Mouse (Mus musculus): ENCODE measurements around the gene Cyp2f2.

Gene Cyp2f2

DNA sequence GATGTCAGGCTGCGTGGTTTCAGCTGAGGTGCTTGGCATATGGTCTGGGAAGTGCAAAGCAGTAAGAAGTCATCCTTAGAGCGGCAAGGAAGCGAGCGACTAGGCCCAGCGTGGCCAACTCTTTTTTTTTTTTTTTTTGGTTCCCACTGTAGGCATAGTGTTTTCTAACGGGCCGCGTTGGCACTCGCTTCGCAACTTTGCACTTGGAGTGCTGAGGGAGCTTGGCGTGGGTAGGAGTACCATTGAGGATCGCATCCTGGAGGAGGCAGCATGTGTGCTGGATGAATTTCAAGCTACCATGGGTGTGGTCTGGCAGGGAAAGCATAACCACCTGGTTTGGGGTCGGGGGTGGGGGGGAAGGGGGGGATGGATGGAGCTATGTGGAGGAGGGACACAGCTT is 36.3 kb downstream of the Cyp2f2 start:
- no peak for DNase-seq

DNA sequence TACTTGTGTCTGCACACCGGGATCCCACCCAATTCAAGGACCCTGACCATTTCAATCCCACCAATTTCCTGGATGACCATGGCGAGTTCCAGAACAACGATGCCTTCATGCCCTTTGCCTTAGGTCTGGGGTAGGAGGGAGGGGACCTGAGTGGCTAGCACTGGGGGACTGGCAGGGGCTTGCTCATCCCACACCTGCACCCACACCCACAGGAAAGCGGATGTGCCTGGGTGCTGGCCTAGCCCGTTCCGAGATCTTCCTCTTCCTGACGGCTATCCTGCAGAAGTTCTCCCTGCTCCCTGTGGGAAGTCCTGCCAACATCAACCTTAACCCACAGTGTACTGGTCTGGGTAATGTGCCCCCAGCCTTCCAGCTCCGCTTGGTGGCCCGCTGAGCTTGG is 38.5 kb downstream of the Cyp2f2 start:
- no peak for DNase-seq

DNA sequence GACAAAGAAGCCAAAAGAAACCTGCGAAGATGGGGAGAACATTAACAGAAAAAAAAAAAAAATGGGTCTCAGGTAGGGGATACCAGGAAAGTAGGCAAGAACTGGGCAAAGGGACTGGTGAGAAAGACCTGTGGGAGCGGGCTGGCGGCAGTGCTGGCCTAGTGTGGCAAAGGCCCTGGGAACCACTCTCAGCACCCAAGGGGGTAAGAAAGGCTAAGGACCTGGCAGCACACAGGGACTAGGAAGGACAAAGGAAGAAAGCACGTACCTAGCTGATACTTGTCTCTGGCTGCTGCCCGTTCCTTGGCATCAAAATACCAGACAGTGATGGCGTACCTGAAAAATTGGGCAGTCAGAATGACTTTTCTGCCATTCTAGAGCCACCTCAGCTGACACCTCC is 39.5 kb downstream of the Cyp2f2 start:
- DNase-seq: no peak

DNA sequence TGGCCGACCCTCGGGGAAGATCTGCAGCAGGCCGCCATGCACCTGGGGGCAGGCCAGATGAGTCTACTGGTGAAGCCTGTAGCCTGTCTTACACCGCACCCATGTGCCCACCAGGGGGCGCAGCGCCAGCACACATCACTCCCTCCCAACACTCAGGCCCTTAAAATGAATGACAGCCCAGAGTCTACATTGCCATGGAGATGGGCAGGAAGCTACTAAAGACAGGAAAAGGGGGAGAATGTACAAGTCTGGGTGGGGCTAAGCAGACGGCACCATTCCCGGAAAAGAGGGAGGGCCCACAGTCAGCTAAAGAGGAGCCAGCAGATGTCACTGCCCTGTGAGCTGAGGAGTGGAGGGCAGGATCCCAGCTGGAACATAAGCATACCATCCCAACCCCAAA is 40.2 kb downstream of the Cyp2f2 start:
- peak; percentile 96 for DNase-seq

DNA sequence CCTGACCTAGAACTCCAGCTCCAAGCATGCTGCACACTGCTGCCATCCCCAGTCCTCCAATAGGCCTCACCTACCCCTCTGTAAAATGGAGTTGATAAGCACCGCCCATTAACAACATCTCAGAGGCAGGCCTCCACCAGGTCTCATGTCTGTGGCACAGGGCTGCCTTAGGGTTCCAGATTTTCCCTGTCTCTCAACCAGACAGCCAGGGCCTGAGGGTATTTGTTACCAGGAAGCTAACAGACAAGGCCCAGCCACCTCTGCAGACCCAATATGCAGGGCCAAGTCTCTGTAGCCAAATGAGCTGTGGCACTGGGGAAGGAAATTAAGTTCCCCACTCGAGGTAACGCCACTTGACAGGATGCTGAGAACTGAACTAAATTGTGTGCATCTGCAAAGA is 41.2 kb downstream of the Cyp2f2 start:
- DNase-seq: no peak

DNA sequence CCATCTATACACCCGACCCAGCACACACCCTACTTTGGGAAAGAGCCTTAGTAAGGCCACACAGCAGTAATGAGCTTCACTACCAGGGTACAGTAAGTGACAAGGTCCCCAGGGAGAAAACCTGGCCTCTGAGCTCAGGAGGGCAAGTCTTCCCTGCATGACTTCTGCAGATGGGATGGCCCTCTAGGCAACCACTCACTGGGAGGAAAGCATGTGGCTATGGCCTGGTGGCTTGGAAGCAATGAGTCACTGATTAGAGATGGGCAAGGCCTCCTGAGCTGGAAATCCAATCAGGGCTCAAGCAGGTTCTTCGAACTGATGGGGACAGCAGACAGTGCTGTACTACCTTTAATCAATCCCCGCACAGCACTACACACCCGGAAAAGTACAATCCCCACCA is 42.0 kb downstream of the Cyp2f2 start:
- no peak for DNase-seq

DNA sequence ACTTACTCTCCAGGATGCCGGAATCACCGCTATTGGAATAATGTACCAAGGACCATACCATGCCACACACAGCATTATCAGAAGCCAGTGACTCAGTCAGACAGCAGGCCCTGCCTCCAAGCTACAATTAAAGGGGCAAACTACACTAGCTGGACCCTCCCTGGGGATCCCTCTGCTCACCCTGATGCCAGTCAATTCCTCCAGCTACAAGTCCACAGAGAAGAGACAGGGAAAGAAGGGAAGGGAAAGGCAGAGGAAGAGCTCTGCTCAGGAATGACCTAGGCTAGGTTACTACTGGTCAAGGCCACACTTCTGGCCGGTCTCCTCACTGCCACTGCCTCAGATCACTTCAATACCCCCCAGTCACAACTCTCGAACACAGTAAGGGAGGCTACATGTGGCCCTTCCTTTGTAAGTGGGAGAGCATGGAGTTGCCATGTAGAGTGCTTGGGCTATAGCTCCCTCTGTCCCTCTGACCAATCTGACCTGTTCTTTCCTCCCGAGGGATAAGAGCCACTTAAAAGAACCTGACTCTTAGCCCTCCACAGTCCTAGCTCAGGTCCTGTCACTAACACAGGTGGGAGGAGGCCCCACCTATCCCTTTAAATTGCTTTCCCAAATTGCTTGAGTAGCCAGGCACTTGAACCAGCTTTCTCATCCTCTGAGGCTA is 43.2 kb downstream of the Cyp2f2 start:
- DNase-seq: no peak

DNA sequence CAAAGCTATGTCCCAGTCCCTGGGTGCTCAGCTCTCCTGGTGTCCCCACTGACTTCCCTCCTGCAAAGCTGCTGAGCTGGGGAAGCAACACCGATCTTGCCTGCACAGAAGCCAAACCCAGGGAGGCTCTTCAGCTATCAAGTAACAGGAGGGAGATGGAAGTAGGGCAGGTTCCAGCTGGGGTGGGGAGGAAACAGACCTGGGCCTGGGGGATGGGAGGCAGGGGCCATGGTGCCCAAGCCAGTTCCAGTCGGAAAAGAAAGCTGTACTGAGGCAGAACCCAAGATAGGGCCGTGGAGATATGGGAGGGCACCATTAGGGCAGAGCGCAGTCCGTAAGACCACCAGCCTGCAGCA is 43.7 kb downstream of the Cyp2f2 start:
- DNase-seq: no peak

DNA sequence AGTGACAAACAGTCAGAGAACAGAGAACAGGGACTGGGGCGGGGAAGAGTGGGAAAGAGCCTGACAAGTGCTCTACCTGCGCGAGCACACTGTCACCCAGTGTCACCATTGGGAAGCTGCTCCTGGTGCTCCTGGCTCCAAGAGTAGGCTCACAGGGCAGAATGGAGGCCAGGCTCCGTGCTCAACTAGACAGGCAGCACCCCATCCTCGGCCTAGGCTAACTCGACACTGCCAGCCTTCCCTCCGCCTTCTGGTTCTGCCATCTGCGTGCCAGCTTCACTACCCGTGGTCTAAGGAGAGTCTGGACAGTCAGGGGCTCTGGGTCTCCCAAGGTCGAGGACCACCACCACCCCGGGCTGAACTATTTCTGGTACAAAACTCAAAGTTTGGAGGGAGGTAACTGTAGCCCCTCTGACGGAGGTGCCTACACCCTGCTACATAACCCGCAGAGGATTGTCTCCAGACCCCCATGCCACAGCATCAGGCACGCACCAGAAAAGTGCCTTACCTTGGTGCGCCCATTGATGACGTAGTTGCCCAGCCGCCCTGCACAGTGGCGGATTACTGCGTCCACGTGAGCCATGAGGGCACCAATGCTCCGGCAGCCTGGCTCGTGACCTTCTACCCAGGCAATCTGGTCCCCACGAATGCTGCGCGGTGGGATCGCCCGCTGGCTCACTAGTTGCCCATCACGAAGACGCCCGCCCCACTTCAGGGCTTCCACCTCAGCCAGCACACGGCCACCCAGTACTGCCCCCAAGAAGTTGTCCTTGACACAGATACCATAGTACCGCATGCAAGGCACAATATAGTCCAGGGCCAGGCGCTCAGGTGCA is 44.6 kb downstream of the Cyp2f2 start:
- DNase-seq: no peak

DNA sequence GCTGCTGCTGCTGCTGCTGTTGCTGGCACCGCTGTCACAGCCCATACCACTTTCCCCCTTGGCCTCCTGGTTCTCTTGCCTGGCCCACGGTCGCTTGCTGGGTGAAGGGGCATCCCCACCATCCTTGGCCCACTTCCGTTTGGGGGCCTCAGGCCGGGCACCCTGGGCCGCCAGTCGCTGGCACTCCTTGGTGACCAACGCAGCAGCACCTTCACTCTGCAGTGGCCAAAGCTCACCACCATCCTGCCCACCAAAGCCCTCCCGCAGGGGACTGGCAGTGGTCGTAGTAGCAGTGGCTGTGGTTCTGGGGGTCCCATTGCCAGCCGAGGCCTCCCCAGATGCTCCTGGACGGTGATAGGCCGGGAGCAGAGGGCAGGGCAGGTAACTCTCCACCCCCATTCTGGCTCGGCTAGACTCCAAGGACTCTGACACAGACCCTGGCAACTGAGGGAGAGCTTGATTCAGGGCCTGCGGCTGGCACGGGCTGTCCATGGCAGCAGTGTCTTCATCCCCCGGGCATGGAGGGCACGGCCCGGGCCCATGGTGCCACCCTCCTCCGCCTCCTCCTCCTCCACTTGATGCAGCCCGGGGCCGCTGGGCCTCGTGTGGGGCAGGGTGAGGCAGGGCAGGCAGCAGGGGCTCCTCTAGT is 45.4 kb downstream of the Cyp2f2 start:
- DNase-seq: no peak

DNA sequence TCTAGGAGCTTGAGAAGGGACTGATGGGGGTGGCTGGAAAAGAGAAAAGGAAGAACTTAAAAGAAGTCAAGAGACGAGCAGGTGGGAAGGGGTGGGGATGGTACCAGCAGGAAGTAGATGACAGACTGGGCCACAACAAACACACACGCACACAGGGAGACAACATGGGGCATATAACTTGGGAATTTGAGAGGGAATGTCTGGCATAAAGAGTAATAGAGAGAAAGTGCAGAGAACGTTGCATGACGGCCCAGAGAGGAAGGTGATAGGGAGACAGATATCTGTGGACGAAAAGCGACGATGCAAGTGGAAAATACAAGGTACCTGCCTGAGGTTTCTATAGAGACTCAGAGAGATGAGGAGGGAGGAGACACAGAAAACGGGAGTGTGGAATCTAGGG is 46.0 kb downstream of the Cyp2f2 start:
- DNase-seq: no peak

DNA sequence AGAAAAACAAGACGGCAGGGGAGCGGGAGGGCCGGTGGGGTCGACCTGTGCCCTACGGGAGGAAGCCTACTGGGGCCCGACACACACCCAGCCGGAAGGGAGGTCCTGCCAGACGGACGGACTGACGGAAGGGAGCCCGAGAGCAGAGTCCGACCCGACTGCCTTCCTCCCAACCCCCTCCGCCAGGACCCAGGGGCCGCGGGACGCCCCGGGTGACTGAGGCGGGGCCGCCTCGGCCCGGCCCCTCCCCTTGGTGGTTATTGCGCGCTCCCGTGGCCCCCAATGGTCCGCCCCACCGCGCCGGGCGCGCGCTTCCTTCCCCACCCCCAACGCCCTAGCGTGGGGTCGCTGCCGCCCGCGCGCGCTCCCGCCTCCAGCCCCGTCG is 46.5 kb downstream of the Cyp2f2 start:
- DNase-seq: peak; percentile 93

DNA sequence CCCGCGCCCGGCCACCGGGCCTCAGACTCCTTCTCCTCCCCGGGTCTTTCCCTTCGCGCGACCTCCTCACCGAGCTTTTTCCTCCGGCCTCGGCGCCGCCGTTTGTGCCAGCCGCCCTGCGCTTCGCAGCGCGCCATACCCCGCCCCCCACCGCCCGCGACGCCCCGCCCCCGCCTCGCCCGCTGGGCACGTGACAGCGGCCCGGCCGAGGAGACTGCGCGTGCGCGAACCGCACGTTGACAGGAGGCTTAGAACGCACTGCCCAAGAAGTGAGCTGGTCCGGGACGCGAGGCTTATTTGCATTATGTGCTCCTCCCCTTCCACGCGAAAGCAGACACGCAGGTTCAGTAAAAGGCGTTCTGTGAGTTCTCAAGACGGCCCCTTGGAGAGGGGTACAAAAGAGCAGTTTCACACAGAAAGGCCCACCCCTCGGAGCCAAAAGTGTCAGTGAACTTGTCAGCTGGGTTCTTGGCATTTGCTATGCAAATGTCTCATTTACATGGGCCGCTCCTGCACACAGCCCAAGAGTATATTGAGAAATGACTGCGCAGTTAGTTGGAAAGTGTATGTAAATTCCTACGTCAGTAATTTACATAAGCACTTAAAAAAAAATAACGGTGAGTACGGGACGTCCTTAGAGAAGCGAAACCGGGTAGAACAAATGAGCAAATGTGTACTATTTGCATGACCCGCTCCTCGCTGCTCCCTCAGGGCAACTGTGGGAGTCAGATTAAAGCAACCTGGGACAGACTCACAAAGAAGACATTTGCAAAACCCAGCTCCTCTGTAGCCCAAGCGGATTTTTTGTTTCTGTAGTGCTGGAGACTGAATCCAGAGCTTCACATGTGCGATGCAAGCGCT is 47.1 kb downstream of the Cyp2f2 start, which contains the start of gene Egln2:
Gene Egln2 (minus strand): TSS at position 189 of the 861 bp plus-strand sequence.
- DNase-seq: peak; percentile 95

DNA sequence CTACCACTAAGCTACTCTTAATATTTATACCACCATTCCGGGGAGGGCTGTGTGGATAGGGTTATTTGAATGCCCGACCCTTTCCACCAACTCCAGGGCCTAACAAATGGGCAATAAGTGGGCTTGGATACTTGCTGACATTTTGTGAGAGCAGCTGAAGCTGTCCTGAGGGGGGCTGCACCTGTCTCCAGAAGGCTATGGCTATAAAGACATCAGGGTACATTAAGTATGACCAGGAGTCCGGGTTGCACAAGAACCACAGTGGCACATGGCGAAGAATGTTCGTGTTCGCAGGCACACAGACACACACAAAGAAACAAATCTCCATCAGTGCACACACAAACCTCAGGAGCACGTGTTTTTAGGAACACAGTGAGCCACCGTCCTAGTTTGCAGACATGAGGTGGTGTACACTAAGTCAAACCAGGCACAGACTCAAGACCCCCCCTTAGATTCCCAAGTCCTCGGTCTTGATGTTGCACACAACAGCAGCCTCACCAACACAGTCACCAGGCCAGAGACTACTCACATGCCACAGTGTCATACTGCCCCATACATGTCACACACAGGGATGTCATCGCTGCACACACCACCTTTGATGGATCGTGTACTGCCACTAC is 47.9 kb downstream of the Cyp2f2 start:
- no peak for DNase-seq

DNA sequence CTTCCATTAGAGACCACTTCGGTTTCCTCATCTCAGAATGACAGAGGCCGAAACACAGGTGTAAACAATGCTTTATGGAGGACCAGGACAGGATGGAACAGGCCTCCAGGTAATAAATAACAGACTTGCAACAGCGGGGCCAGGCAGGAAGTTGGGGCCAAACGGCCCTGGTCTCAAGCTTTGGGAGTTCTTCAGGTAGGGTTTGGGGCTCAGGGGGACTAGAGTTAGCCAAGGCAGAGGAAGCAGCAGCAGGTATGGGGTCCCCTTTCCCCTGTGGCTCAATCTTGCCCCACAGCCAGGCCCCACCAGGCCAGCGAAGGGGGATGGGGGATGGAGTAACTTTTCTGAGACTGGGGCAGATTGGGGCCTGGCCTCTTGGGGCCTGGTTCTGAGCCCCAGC is 48.7 kb downstream of the Cyp2f2 start:
- DNase-seq: no peak

DNA sequence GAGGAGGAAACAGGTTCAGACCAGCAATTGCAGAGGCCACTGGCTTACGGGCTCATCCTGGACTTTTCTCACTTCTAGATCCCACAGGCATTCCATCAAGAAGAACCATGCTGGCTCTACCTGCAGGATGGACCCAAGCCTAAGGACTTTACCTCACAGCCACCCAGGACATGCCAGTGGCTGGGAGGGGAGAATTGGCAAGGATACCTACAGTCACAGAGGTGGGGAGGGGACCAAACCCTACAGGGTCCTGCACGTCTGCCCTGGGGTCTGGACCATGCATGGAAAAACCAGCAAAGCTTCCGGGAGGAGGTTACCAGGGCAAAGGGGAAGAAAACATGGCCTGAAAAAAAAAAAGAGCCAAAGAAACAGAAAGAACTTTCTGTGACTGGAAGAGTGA is 51.3 kb downstream of the Cyp2f2 start:
- no peak for DNase-seq

DNA sequence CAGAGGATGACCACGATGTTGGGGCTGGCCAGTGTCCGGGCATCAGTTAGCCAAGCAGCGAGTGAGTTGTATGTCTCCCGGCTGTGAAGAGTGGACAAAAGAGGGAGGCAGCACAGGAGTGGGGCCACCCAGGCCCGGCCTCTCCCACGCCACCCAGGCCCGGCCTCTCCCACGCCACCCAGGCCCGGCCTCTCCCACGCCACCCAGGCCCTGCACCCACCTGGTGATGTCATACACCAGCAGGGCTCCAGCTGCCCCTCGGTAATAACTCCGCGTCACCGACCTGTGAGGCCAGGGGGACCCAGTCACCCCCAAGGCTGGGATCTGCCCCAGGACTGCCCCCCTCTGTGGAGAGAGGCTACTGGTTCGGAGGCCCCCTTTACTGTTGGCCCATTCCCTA is 54.8 kb downstream of the Cyp2f2 start:
- DNase-seq: no peak

DNA sequence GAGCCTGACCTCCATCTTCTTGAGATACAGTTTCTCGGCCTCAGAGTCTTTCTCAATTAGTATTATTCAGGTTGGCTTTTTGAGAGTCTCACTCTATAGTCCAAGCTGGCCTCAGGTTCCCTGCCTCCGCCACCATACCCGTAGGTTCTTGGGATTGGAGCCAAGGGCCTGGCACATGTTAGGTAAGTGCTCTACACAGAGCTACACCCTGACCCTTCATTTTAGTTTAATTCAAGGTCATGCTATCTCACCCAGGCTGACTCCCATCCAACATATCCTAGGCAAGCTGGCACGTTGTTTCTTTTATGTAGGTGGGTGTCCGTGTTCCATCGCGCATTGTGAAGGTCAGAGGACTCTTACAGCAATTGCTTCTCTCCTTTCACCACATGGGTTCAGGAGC is 55.2 kb downstream of the Cyp2f2 start:
- no peak for DNase-seq

DNA sequence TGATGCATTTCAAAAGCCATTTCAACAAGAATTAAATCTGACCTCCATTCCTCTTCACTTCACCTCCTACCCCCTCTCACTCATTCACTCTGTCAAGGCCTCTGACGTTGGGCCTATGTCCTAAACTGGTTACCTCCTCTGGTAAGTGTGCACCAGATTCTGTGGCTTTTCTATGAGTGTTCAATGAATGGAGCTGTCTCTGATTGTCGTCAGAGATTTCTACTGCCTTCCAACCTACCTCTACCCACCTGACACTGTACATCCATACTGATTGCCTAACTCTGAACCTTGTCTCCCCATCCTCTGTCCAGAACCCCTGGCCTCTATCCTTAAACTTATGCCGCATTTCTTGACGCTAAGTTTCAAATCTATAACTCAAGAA is 58.2 kb downstream of the Cyp2f2 start:
- no peak for DNase-seq

DNA sequence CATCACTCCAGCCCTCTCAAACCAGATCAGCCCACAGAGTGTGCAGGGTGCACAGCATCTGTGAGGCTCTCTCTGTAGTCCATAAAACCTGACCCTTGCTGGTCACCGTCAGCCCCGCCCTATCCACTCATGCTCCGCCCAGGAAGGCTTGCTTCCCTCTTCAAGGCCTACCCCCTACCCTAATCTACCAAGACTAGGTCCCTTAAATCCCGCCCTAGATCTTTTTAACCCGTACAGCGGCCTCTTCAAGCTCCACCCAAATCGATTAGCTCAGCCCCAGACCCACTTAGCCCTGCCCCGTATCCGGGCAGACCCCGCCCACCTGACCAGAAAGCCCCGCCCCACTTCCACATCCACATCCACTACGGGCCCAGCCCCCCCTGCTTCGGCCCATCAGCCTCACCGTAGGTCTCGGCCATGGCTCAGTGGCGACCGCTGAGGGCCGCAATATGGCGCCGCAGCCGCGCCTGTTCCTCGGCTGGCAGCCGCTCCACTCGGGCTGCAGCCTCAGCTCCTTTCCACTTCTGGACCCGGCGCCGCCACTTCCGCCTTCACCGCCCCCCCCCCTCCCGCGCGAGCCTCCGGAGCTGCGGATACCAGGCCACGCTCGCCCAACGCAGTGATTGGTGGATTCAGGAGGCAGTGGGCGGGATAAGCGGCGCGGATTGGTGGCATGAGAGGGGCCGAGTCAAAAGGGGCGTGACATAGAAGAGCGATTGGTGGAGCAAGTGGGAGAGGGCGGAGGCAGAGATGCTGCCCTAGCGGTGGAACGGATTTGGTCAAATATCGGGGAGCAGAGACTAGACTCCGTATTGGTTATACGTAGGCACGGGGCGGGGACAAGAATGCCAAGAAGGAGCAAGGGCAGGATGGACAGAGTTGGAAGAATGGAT is 58.9 kb downstream of the Cyp2f2 start, which contains the start of gene Rab4b:
Gene Rab4b (minus strand): TSS at position 573 of the 893 bp plus-strand sequence.
- peak; percentile 100 for DNase-seq

DNA sequence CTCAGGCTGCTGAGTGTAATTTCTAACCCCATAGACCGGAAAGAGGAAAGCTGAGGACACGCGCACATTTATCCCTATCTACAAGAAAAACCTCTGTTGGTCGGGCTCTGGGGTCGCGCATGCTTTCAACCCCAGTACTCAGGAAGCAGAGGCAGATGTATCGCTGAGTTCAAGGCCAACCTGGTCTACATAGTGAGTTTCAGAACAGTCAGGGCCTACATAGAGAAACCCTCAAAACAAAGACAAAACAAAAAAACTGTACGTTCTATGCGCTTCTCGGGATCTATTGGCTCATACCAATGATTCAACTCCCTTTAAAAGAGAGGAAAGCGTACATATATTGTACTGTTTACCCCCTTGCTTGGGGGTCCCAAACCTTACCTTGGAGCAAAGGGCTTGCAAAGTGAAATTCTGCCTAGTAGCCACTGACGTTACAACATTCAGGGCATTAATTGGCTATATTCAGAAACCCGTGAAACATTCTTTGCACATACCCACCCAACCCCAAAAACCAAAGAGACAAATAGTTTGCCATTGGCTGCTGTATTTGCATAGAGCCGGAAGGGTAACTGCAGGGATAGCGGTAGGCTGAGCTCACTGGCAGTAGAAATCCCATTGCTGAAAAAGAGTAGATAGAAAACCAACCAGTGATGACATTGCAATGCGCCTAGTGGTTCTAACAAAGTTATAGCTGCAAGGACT is 59.7 kb downstream of the Cyp2f2 start:
- DNase-seq: no peak

All from lung, postnatal 10 days (tissue).